Mouse (Mus musculus): ENCODE measurements around the gene Tmem35b. TPM values are rescaled to one million over a fixed set of nuclear protein-coding genes. Genes with fewer than 3 reads are reported as not detected.

Gene Tmem35b
- polyA plus RNA-seq, 1 experiment from 2014 or later = 14.4 TPM

- H3K9me3 ChIP-seq (replicated peaks; ENCODE audit: control insufficient read depth, low read length) = no peaks in the 10 kb centered on the region; the same call in 1 of the 2 replicates
- 60% methylated on average over 5 of the region's 5 CpGs for WGBS
- H3K4me2 ChIP-seq (ENCODE audit: low read depth, low read length) = no peak overlapping the region
- H3K4me1 ChIP-seq (ENCODE audit: control insufficient read depth, insufficient read depth, low read length) = no peaks in the 10 kb centered on the region
- no peak overlapping the region for H3K27ac ChIP-seq (ENCODE audit: low read length)
- no peak overlapping the region for H3K4me3 ChIP-seq (ENCODE audit: low read length)
- no peak for ATAC-seq (replicated peaks; ENCODE audit: extremely low read depth, insufficient read depth, low FRiP score)
- H3K36me3 ChIP-seq (ENCODE audit: control insufficient read depth, insufficient read depth) = no peaks in the 10 kb centered on the region
- H3K27me3 ChIP-seq (ENCODE audit: control insufficient read depth, insufficient read depth, low read length) = no peaks in the 10 kb centered on the region
- no peak overlapping the region for H3K9ac ChIP-seq (ENCODE audit: low read length)
Measured at GRCm38 (mm10) chr4:127155757-127156156, 32.3 kb downstream of the Tmem35b start.

GRCm38 (mm10) chr4:127157746-127158145 is 34.3 kb downstream of the Tmem35b start:
- H3K4me3 ChIP-seq (ENCODE audit: low read length) = no peak overlapping the region
- H3K9ac ChIP-seq (ENCODE audit: low read length) = no peak overlapping the region
- ATAC-seq (replicated peaks; ENCODE audit: extremely low read depth, insufficient read depth, low FRiP score) = no peak
- H3K9me3 ChIP-seq (replicated peaks; ENCODE audit: control insufficient read depth, low read length) = no peaks in the 10 kb centered on the region; the same call in 1 of the 2 replicates
- no peaks in the 10 kb centered on the region for H3K36me3 ChIP-seq (ENCODE audit: control insufficient read depth, insufficient read depth)
- 81% methylated on average over 4 of the region's 4 CpGs for WGBS
- H3K4me1 ChIP-seq (ENCODE audit: control insufficient read depth, insufficient read depth, low read length) = no peaks in the 10 kb centered on the region
- no peak overlapping the region for H3K27ac ChIP-seq (ENCODE audit: low read length)
- no peaks in the 10 kb centered on the region; the same call in 1 of the 2 replicates for H3K27me3 ChIP-seq (ENCODE audit: control insufficient read depth, insufficient read depth, low read length)
- no peak overlapping the region for H3K4me2 ChIP-seq (ENCODE audit: low read depth, low read length)

GRCm38 (mm10) chr4:127163926-127164325 is 40.4 kb downstream of the Tmem35b start:
- Histone ChIP-seq H3K36me3 (ENCODE audit: control insufficient read depth, insufficient read depth) (no peaks in the 10 kb centered on the region), H3K9me3 (replicated peaks; ENCODE audit: control insufficient read depth, low read length) (0 out of 2 replicates have a peak, but pooled peaks cover 4% of the 10 kb centered on the region), H3K4me2 (ENCODE audit: low read depth, low read length) (no peak overlapping the region), H3K27me3 (ENCODE audit: control insufficient read depth, insufficient read depth, low read length) (peaks cover 21% of the 10 kb centered on the region), H3K4me3 (ENCODE audit: low read length) (no peak overlapping the region), H3K4me1 (ENCODE audit: control insufficient read depth, insufficient read depth, low read length) (peaks cover 8% of the 10 kb centered on the region), H3K9ac (ENCODE audit: low read length) (no peak overlapping the region), H3K27ac (ENCODE audit: low read length) (no peak overlapping the region)
- 63% methylated on average over 8 of the region's 8 CpGs for WGBS
- no peak for ATAC-seq (replicated peaks; ENCODE audit: extremely low read depth, insufficient read depth, low FRiP score)

- H3K4me2 ChIP-seq (ENCODE audit: low read depth, low read length) = no peak overlapping the region
- H3K4me1 ChIP-seq (ENCODE audit: control insufficient read depth, insufficient read depth, low read length) = peaks cover 12% of the 10 kb centered on the region
- H3K36me3 ChIP-seq (ENCODE audit: control insufficient read depth, insufficient read depth) = no peaks in the 10 kb centered on the region
- no peak overlapping the region for H3K27ac ChIP-seq (ENCODE audit: low read length)
- WGBS = 75% methylated on average over 5 of the region's 5 CpGs
- ATAC-seq (replicated peaks; ENCODE audit: extremely low read depth, insufficient read depth, low FRiP score) = no peak
- H3K4me3 ChIP-seq (ENCODE audit: low read length) = no peak overlapping the region
- 0 out of 2 replicates have a peak, but pooled peaks cover 4% of the 10 kb centered on the region for H3K9me3 ChIP-seq (replicated peaks; ENCODE audit: control insufficient read depth, low read length)
- H3K9ac ChIP-seq (ENCODE audit: low read length) = no peak overlapping the region
- peaks cover 46% of the 10 kb centered on the region for H3K27me3 ChIP-seq (ENCODE audit: control insufficient read depth, insufficient read depth, low read length)
Measured at GRCm38 (mm10) chr4:127167096-127167495, 43.6 kb downstream of the Tmem35b start.

- H3K9ac ChIP-seq (ENCODE audit: low read length) = no peak overlapping the region
- H3K9me3 ChIP-seq (replicated peaks; ENCODE audit: control insufficient read depth, low read length) = 0 out of 2 replicates have a peak, but pooled peaks cover 4% of the 10 kb centered on the region
- peaks cover 12% of the 10 kb centered on the region for H3K4me1 ChIP-seq (ENCODE audit: control insufficient read depth, insufficient read depth, low read length)
- peak overlapping the region; percentile 74; the same call in 1 of the 2 replicates for H3K4me3 ChIP-seq (ENCODE audit: low read length)
- H3K36me3 ChIP-seq (ENCODE audit: control insufficient read depth, insufficient read depth) = no peaks in the 10 kb centered on the region
- no peak overlapping the region for H3K27ac ChIP-seq (ENCODE audit: low read length)
- 17% methylated on average over 8 of the region's 8 CpGs for WGBS
- no peak for ATAC-seq (replicated peaks; ENCODE audit: extremely low read depth, insufficient read depth, low FRiP score)
- peak overlapping the region; percentile 99 for H3K4me2 ChIP-seq (ENCODE audit: low read depth, low read length)
- H3K27me3 ChIP-seq (ENCODE audit: control insufficient read depth, insufficient read depth, low read length) = peaks cover 53% of the 10 kb centered on the region
Measured at GRCm38 (mm10) chr4:127167731-127168130, 44.2 kb downstream of the Tmem35b start.

- Histone ChIP-seq H3K9ac (ENCODE audit: low read length) (peak overlapping the region; percentile 69), H3K4me1 (ENCODE audit: control insufficient read depth, insufficient read depth, low read length) (peaks cover 12% of the 10 kb centered on the region), H3K27ac (ENCODE audit: low read length) (no peak overlapping the region), H3K27me3 (ENCODE audit: control insufficient read depth, insufficient read depth, low read length) (peaks cover 58% of the 10 kb centered on the region), H3K4me3 (ENCODE audit: low read length) (peak overlapping the region; percentile 74), H3K9me3 (replicated peaks; ENCODE audit: control insufficient read depth, low read length) (0 out of 2 replicates have a peak, but pooled peaks cover 4% of the 10 kb centered on the region), H3K36me3 (ENCODE audit: control insufficient read depth, insufficient read depth) (no peaks in the 10 kb centered on the region), H3K4me2 (ENCODE audit: low read depth, low read length) (peak overlapping the region; percentile 99)
- ATAC-seq (replicated peaks; ENCODE audit: extremely low read depth, insufficient read depth, low FRiP score) = peak; percentile 59
- WGBS = under 1% methylated on average over 38 of the region's 39 CpGs
Measured at GRCm38 (mm10) chr4:127168211-127168913, 44.9 kb downstream of the Tmem35b start.

GRCm38 (mm10) chr4:127168914-127169345 is 45.4 kb downstream of the Tmem35b start, which contains the start of gene Dlgap3:
Gene Dlgap3, plus strand, starts transcription at chr4:127169204.
- no peak within 1 kb of the TSS for H3K27ac ChIP-seq (ENCODE audit: low read length)
- peak within 1 kb of the TSS; percentile 99 for H3K4me2 ChIP-seq (ENCODE audit: low read depth, low read length)
- H3K36me3 ChIP-seq (ENCODE audit: control insufficient read depth, insufficient read depth) = no peaks in the 10 kb centered on the region
- peaks cover 12% of the 10 kb centered on the region for H3K4me1 ChIP-seq (ENCODE audit: control insufficient read depth, insufficient read depth, low read length)
- peak within 1 kb of the TSS; percentile 74 for H3K4me3 ChIP-seq (ENCODE audit: low read length)
- H3K27me3 ChIP-seq (ENCODE audit: control insufficient read depth, insufficient read depth, low read length) = peaks cover 57% of the 10 kb centered on the region
- H3K9me3 ChIP-seq (replicated peaks; ENCODE audit: control insufficient read depth, low read length) = 0 out of 2 replicates have a peak, but pooled peaks cover 4% of the 10 kb centered on the region
- H3K9ac ChIP-seq (ENCODE audit: low read length) = peak within 1 kb of the TSS; percentile 69
- peak; percentile 60 for ATAC-seq (replicated peaks; ENCODE audit: extremely low read depth, insufficient read depth, low FRiP score)
- 0% methylated on average over 27 of the region's 67 CpGs for WGBS

GRCm38 (mm10) chr4:127169346-127170221 is 46.1 kb downstream of the Tmem35b start:
- no peaks in the 10 kb centered on the region for H3K36me3 ChIP-seq (ENCODE audit: control insufficient read depth, insufficient read depth)
- H3K4me3 ChIP-seq (ENCODE audit: low read length) = peak overlapping the region; percentile 74
- H3K9ac ChIP-seq (ENCODE audit: low read length) = peak overlapping the region; percentile 69
- peak overlapping the region; percentile 99 for H3K4me2 ChIP-seq (ENCODE audit: low read depth, low read length)
- H3K9me3 ChIP-seq (replicated peaks; ENCODE audit: control insufficient read depth, low read length) = 0 out of 2 replicates have a peak, but pooled peaks cover 4% of the 10 kb centered on the region
- peaks cover 53% of the 10 kb centered on the region for H3K27me3 ChIP-seq (ENCODE audit: control insufficient read depth, insufficient read depth, low read length)
- ATAC-seq (replicated peaks; ENCODE audit: extremely low read depth, insufficient read depth, low FRiP score) = peak; percentile 21; the same call in 1 of the 2 replicates
- no peak overlapping the region for H3K27ac ChIP-seq (ENCODE audit: low read length)
- peaks cover 12% of the 10 kb centered on the region for H3K4me1 ChIP-seq (ENCODE audit: control insufficient read depth, insufficient read depth, low read length)
- 3% methylated on average over 49 of the region's 51 CpGs for WGBS

Data from heart, embryonic 16.5 days (tissue).